Mouse (Mus musculus) kidney, adult 2 months (tissue): ENCODE results near the gene Samd4b. TPM values are rescaled to one million over a fixed set of nuclear protein-coding genes. Genes with fewer than 3 reads are reported as not detected.
"Not testable (repeated sequence)": the region's sequence is repeated elsewhere in the genome, so short reads cannot be mapped to it uniquely, and the experiment has no call there.

Experiments used
- DNase-seq: peaks from one replicate; pipeline ENCODE4 v3.0.0; 2021
- H3K27ac ChIP-seq: fragments of 200-500 bp; 2 replicates; pipeline ENCODE4 v1.5.1; 2012; ENCODE audit warnings: low read depth, low read length, control low read depth, inconsistent platforms; ENCODE audit not compliant: insufficient read depth
- H3K27me3 ChIP-seq: fragments of 200-500 bp; replicated peaks from 2 replicates; pipeline ENCODE4 v1.6.1; 2012; ENCODE audit warnings: mild to moderate bottlenecking, moderate library complexity, low read length, inconsistent platforms; ENCODE audit not compliant: control insufficient read depth, insufficient read depth
- H3K36me3 ChIP-seq: fragments of 200-500 bp; 2 replicates; pipeline ENCODE4 v1.6.1; 2012; ENCODE audit warnings: mild to moderate bottlenecking, moderate library complexity, low read length, inconsistent platforms; ENCODE audit not compliant: control insufficient read depth, insufficient read depth
- H3K4me1 ChIP-seq: fragments of 200-500 bp; 2 replicates; pipeline ENCODE4 v1.6.1; 2011; ENCODE audit warnings: low read length; ENCODE audit not compliant: control insufficient read depth, insufficient read depth
- H3K4me3 ChIP-seq: fragments of 200-500 bp; 2 replicates; pipeline ENCODE4 v1.5.1; 2011; ENCODE audit warnings: mild to moderate bottlenecking, low read depth, low read length, control low read depth; ENCODE audit not compliant: insufficient read depth
- CTCF ChIP-seq: fragments of 200-500 bp; conservative IDR thresholded peaks from 2 replicates; pipeline ENCODE4 v1.5.1; 2011; ENCODE audit warnings: low read depth, mild to moderate bottlenecking, control low read depth, low read length, moderate library complexity, mixed read lengths; ENCODE audit not compliant: insufficient read depth, insufficient read length
- POLR2A ChIP-seq: fragments of 200-500 bp; IDR thresholded peaks from one replicate; pipeline ENCODE4 v1.6.1; 2011; ENCODE audit warnings: low read depth, low read length, control low read depth
- WGBS: fragments of 180-500 bp; shearing (Covaris S2); methylation state at CpG from one replicate; pipeline ENCODE4 v1.1.7; 2018; 5-methylcytosine and 5-hydroxymethylcytosine counted together
- polyA plus RNA-seq: library from polyadenylated mRNA; depleted of rRNA; stranded (reverse); fragments of >200 nt; gene quantifications from 2 replicates; pipeline ENCODE4 v1.2.3, GENCODE M21; 2012

Gene Samd4b
- polyA plus RNA-seq, 1 experiment, result 67.0 TPM

DNA sequence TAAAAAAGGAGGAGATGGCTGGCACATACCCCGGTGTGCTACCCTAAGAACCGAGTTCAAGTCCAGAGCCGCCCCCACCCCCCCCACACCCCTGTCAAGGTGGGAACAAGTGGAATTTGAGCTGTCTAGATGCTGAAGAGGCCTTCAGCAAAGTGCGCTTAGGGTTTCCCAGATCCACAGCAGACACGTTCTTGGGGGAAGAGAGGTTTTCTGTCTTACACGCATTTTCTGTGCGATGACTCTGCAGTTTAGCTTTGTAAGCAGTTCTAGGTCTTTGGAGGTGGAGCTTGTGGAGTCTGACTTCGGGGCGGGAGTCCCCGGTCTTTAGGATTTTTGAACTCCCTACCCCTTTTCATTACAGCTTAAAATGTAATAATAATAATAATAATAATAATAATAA is 33.1 kb upstream of the Samd4b start, which contains the start of gene Acp7:
Gene Acp7, minus strand, starts transcription at position 260 of the 400 bp plus-strand sequence.
- 29% methylated on average over 10 of the region's 10 CpGs for WGBS
- Histone ChIP-seq H3K27me3 (no peaks in the 10 kb centered on the region), H3K4me1 (no peaks in the 10 kb centered on the region), H3K27ac (no peak within 1 kb of the TSS), H3K4me3 (no peak within 1 kb of the TSS), H3K36me3 (no peaks in the 10 kb centered on the region)
- TF ChIP-seq POLR2A (no peak), CTCF (no peak)
- no peak for DNase-seq

DNA sequence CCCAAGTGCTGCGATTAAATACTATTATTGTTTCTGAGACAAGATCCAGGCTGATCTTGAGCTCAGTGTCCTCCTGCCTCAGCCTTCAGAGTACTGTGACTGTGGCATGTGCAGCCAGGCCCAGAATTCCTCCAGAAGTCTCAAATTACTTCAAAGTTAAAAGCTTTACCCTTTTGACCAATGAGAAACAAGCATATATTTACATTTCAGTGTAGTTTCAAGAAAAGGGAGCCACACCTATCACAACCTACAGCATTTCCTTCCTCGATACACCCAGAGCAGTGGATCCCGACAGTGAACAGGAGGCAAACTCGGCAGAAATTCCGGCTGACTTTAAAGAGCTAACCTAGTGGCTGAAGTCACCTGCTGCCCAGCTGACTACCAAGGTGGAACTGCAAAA is 26.8 kb upstream of the Samd4b start:
- TF ChIP-seq CTCF (no peak), POLR2A (no peak)
- H3K27ac ChIP-seq, result no peak overlapping the region
- H3K4me3 ChIP-seq, result no peak overlapping the region
- DNase-seq, result no peak
- H3K4me1 ChIP-seq, result no peaks in the 10 kb centered on the region
- WGBS, result 58% methylated on average over 5 of the region's 5 CpGs
- no peaks in the 10 kb centered on the region for H3K27me3 ChIP-seq
- H3K36me3 ChIP-seq, result no peaks in the 10 kb centered on the region

DNA sequence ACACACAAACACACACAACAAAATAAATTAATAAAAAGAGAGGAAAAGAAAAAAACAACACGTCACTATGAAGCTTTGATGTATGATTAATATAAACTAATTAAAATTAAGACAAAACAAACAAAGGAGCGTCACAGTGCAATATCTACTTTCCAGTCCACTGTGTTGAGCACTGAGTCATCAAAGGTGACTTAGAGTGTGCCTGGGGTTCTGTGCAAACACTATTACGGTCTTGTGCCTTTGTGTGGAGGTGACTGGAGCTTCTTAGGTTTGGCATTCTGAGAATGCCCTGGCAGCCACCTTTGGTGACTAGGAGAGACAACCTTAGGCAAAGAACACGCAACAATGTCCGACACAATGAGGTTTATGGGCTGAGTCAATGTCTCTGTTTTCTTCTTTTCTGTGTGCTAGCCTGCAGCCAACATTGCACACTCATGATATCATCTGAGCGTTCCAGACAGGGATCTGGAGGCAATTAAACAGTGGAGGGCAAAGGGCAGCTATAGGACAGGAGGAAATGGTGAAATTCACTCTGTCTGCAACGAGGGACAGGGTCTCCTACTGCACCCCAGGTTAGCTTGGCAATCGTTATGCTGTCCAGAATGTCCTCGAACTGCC is 21.3 kb upstream of the Samd4b start:
- no peak for TF ChIP-seq POLR2A
- no peak for TF ChIP-seq CTCF
- Histone ChIP-seq H3K27ac (no peak overlapping the region), H3K27me3 (no peaks in the 10 kb centered on the region), H3K36me3 (no peaks in the 10 kb centered on the region), H3K4me3 (no peak overlapping the region), H3K4me1 (no peaks in the 10 kb centered on the region)
- DNase-seq, result no peak
- WGBS, result 58% methylated on average over 9 of the region's 9 CpGs

DNA sequence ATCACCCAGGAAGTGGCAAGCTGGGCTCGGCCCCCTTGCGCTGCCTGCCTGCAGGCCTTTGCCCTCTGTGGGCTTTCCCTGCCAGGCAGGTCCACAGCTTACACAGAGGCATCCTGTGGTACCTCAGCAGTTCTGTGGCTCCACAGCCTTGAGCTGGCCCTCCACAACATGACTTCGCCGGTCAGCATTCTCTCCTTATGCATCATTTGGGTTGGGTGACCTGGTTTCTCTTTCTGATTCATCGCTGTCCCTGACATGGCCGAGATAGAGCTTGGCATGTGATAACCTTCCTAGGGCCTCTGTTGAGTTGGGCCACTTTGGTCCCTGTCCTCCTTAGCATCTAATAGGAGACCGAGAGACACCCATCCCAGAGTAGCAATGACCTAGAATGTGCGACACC is 8.0 kb upstream of the Samd4b start:
- DNase-seq, result no peak
- no peaks in the 10 kb centered on the region for H3K36me3 ChIP-seq
- TF ChIP-seq CTCF, result no peak
- no peaks in the 10 kb centered on the region for H3K4me1 ChIP-seq
- no peaks in the 10 kb centered on the region for H3K27me3 ChIP-seq
- WGBS, result 93% methylated on average over 8 of the region's 8 CpGs
- H3K27ac ChIP-seq, result no peak overlapping the region
- H3K4me3 ChIP-seq, result no peak overlapping the region

DNA sequence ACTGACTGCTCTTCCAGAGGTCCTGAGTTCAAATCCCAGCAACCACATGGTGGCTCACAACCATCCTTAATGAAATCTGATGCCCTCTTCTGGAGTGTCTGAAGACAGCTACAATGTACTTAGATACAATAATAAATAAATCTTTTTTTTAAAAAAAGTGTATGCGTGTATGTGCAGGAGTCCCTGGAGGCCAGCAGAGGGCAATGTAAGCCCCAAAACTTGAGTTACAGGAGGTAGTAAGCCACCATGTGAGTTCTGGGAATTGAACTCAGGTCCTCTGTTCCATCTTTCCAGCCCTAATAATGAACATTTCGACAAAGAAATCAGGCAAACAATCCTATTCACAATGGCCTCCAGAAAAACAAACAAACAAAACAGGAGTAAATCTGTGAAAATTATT is 5.8 kb upstream of the Samd4b start:
- not testable (repeated sequence) for H3K4me3 ChIP-seq, DNase-seq, H3K27me3 ChIP-seq, H3K36me3 ChIP-seq, H3K27ac ChIP-seq, H3K4me1 ChIP-seq
- TF ChIP-seq CTCF, result peak; percentile 27; the same call in 1 of the 2 replicates
- 79% methylated on average over 2 of the region's 2 CpGs for WGBS

DNA sequence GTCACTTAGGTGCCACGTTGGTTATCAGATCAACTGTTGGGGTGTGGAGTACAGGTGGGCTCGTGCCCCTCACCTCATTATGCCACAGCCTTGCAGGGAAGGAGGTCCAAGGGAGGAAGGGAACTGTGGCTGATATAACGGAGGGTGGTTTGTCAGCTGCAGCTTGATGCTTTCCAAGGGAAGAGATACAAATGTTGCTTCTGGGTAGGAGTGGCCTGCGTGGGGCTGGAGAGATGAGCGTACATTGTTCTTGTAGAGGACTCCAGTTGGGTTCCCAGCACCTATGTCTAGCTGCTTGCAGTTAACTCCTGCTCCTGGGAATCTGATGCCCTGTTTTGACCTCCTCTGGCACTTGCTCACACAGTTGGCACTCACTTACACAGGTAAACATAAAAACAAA is 5.2 kb upstream of the Samd4b start:
- DNase-seq, result no peak
- no peaks in the 10 kb centered on the region for H3K4me1 ChIP-seq
- WGBS, result 76% methylated on average over 5 of the region's 5 CpGs
- no peaks in the 10 kb centered on the region for H3K27me3 ChIP-seq
- no peak overlapping the region for H3K27ac ChIP-seq
- no peaks in the 10 kb centered on the region for H3K36me3 ChIP-seq
- TF ChIP-seq POLR2A (no peak), CTCF (no peak)
- no peak overlapping the region for H3K4me3 ChIP-seq

DNA sequence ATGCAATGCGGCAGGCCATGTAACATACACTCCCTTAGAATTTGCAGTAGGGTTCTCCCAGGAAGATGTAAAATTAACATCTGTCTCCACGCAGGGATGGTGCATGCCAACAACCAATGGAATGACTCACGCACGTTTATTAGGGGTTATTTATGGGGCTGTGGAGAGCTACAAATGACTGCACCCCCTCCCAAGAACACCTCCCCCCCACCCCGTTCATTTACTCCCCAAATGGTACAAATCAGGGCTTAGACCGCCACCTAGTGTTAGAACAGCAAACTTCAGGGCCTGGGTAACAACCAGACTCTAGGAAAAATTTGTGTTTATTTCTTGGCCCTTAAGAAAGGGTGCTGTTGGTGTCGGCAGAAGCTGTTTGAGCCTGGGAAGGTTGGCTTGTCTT is 3.7 kb upstream of the Samd4b start:
- peak; percentile 60 for TF ChIP-seq CTCF
- no peak for TF ChIP-seq POLR2A
- no peaks in the 10 kb centered on the region for H3K27me3 ChIP-seq
- no peaks in the 10 kb centered on the region; the same call in 1 of the 2 replicates for H3K4me1 ChIP-seq
- DNase-seq, result peak; percentile 60
- WGBS, result 11% methylated on average over 7 of the region's 7 CpGs
- no peak overlapping the region for H3K4me3 ChIP-seq
- no peaks in the 10 kb centered on the region for H3K36me3 ChIP-seq
- H3K27ac ChIP-seq, result no peak overlapping the region
